ENCODE assay signal across 10 mouse cellular contexts in genomic region chr10:109383758-109384157, GRCm38 (mm10).
DNase-seq lines count a peak whose midpoint lies in the region; ATAC-seq lines count a peak whose summit lies in the region.
"Had no signal": no experiment of that assay in that cellular context is flagged by ENCODE, and none has a peak within 500 bp of the region (broad histone marks: within the 10 kb centered on the region; RNA-seq: fewer than 3 reads in every experiment).

No protein-coding gene starts in this region.

- no peak overlapping the region for H3K4me2 ChIP-seq in midbrain, embryonic 13.5 days (replicated peaks)
- H3K4me2 ChIP-seq in midbrain, embryonic 16.5 days (ENCODE audit: low read length): no peak overlapping the region
- H3K4me2 ChIP-seq: liver, embryonic 11.5 days had no signal

- no peaks in the 10 kb centered on the region for H3K36me3 ChIP-seq in midbrain, embryonic 13.5 days
- no peaks in the 10 kb centered on the region for H3K36me3 ChIP-seq in midbrain, embryonic 16.5 days (ENCODE audit: control insufficient read depth, insufficient read depth, low read length)
- no peaks in the 10 kb centered on the region for H3K36me3 ChIP-seq in limb, embryonic 10.5 days

- no peak overlapping the region for H3K9ac ChIP-seq in midbrain, embryonic 13.5 days (replicated peaks)
- H3K9ac ChIP-seq in midbrain, embryonic 16.5 days (ENCODE audit: low read depth, low read length): no peak overlapping the region

- H3K4me3 ChIP-seq in midbrain, embryonic 13.5 days (replicated peaks): no peak overlapping the region
- H3K4me3 ChIP-seq in midbrain, embryonic 16.5 days (ENCODE audit: low read depth, low read length): no peak overlapping the region
- no peak overlapping the region for H3K4me3 ChIP-seq in limb, embryonic 10.5 days

- H3K27ac ChIP-seq in midbrain, embryonic 13.5 days: no peak overlapping the region
- no peak overlapping the region for H3K27ac ChIP-seq in midbrain, embryonic 16.5 days (ENCODE audit: low read length)
- no peak overlapping the region for H3K27ac ChIP-seq in limb, embryonic 10.5 days

- peak; percentile 13 to 22 for DNase-seq in cerebellum, postnatal 25 days
- DNase-seq in cerebellum, adult 11-12 months: no peak
- peak; percentile 31 for DNase-seq in limb, embryonic 10.5 days (ENCODE audit: low spot score)
- DNase-seq in retina, postnatal 1 day: peak; percentile 30
- no peak for DNase-seq in urinary bladder, postnatal 25 days (ENCODE audit: low spot score)
- DNase-seq in right cerebral cortex, adult 18-20 months: no peak

- ATAC-seq in midbrain, embryonic 13.5 days: 0 out of 2 replicates have a peak, but pooled peaks have one; percentile 27
- no peak for ATAC-seq in midbrain, embryonic 16.5 days
- ATAC-seq: intestine, embryonic 16.5 days had no signal

- no peaks in the 10 kb centered on the region for H3K27me3 ChIP-seq in midbrain, embryonic 13.5 days
- H3K27me3 ChIP-seq in midbrain, embryonic 16.5 days (ENCODE audit: control insufficient read depth, insufficient read depth, low read depth, low read length): no peaks in the 10 kb centered on the region
- no peaks in the 10 kb centered on the region for H3K27me3 ChIP-seq in limb, embryonic 10.5 days (ENCODE audit: low read depth, poor library complexity, severe bottlenecking)

- 65% methylated on average over 4 of the region's 4 CpGs for WGBS in midbrain, embryonic 13.5 days
- 56% methylated on average over 4 of the region's 4 CpGs for WGBS in midbrain, embryonic 16.5 days
- WGBS in limb, embryonic 10.5 days: 60% methylated on average over 4 of the region's 4 CpGs

- H3K4me1 ChIP-seq in midbrain, embryonic 13.5 days (replicated peaks): 0 out of 2 replicates have a peak, but pooled peaks cover 4% of the 10 kb centered on the region
- no peaks in the 10 kb centered on the region for H3K4me1 ChIP-seq in midbrain, embryonic 16.5 days (ENCODE audit: control insufficient read depth, insufficient read depth, low read length)
- H3K4me1 ChIP-seq in limb, embryonic 10.5 days: no peaks in the 10 kb centered on the region; the same call in 1 of the 2 replicates

- H3K9me3 ChIP-seq in midbrain, embryonic 13.5 days: no peaks in the 10 kb centered on the region
- 0 out of 2 replicates have a peak, but pooled peaks cover 3% of the 10 kb centered on the region for H3K9me3 ChIP-seq in midbrain, embryonic 16.5 days (replicated peaks; ENCODE audit: control insufficient read depth, low read length, poor library complexity, severe bottlenecking)
- H3K9me3 ChIP-seq in limb, embryonic 10.5 days (replicated peaks): no peaks in the 10 kb centered on the region

Comparison
In these comparisons a context has a peak if more than half of its experiments do, and no peak if none do; other contexts are left out.
1. DNase-seq: peak in cerebellum, postnatal 25 days (2 of 2), limb, embryonic 10.5 days (single experiment) and retina, postnatal 1 day (single experiment); none in cerebellum, adult 11-12 months (single experiment), urinary bladder, postnatal 25 days (single experiment) and right cerebral cortex, adult 18-20 months (single experiment).